Mouse (Mus musculus) liver, adult 2 months (tissue): ENCODE data around the gene Per1. TPM values are rescaled to one million over a fixed set of nuclear protein-coding genes. Genes with fewer than 3 reads are reported as not detected.

Source experiments
- DNase-seq: peaks from one replicate; pipeline ENCODE4 v3.0.0-alpha.2; 2011; ENCODE audit warnings: low read depth, low spot score; ENCODE audit errors: extremely low read depth
- H3K27ac ChIP-seq: fragments of 200-500 bp; replicated peaks from 2 replicates; pipeline ENCODE4 v1.5.1; 2012; ENCODE audit warnings: low read depth, mild to moderate bottlenecking, control low read depth, inconsistent platforms, low read length; ENCODE audit not compliant: insufficient read depth
- H3K27me3 ChIP-seq: fragments of 200-500 bp; 2 replicates; pipeline ENCODE4 v1.6.1; 2012; ENCODE audit warnings: mild to moderate bottlenecking, moderate library complexity, low read length, inconsistent platforms; ENCODE audit not compliant: control insufficient read depth, insufficient read depth
- H3K36me3 ChIP-seq: fragments of 200-500 bp; 2 replicates; pipeline ENCODE4 v1.6.1; 2012; ENCODE audit warnings: low read length, inconsistent platforms; ENCODE audit not compliant: control insufficient read depth, insufficient read depth
- H3K4me1 ChIP-seq: fragments of 200-500 bp; 2 replicates; pipeline ENCODE4 v1.6.1; 2011; ENCODE audit warnings: low read length; ENCODE audit not compliant: control insufficient read depth, insufficient read depth
- H3K4me3 ChIP-seq: fragments of 200-500 bp; 2 replicates; pipeline ENCODE4 v1.5.1; 2011; ENCODE audit warnings: low read depth, mild to moderate bottlenecking, control low read depth, low read length, moderate library complexity; ENCODE audit not compliant: insufficient read depth
- H3K79me2 ChIP-seq: fragments of 200-500 bp; 2 replicates; pipeline ENCODE4 v1.6.1; 2012; ENCODE audit warnings: inconsistent platforms, mild to moderate bottlenecking, low read length, moderate library complexity; ENCODE audit not compliant: control insufficient read depth, insufficient read depth
- H3K9ac ChIP-seq: fragments of 200-500 bp; 2 replicates; pipeline ENCODE4 v1.6.1; 2012; ENCODE audit warnings: low read depth, mild to moderate bottlenecking, control low read depth, inconsistent platforms, low read length
- CTCF ChIP-seq: fragments of 200-500 bp; IDR thresholded peaks from 2 replicates; pipeline ENCODE4 v1.5.1; 2011; ENCODE audit warnings: low read depth, low read length, control low read depth
- POLR2A ChIP-seq: fragments of 200-500 bp; IDR thresholded peaks from 2 replicates; pipeline ENCODE4 v1.6.1; 2011; ENCODE audit warnings: low read length, control low read depth; ENCODE audit not compliant: insufficient read depth; ENCODE audit errors: extremely low read depth
- WGBS: fragments of 180-500 bp; shearing (Covaris S2); methylation state at CpG from one replicate; pipeline ENCODE4 v1.1.7; 2018; 5-methylcytosine and 5-hydroxymethylcytosine counted together
- polyA plus RNA-seq: library from polyadenylated mRNA; depleted of rRNA; stranded (reverse); fragments of >200 nt; gene quantifications from 2 replicates; pipeline ENCODE4 v1.2.3, GENCODE M21; 2012
- total RNA-seq: library from RNA; depleted of rRNA; stranded (reverse); fragments of >200 nt; gene quantifications from 2 replicates; pipeline ENCODE4 v1.2.3, GENCODE M21; 2014

The Per1 gene
- total and polyA plus RNA-seq, 2 experiments = 4.6 to 8.0 TPM

- H3K4me3 ChIP-seq = no peak overlapping the region
- 84% methylated on average over 5 of the region's 5 CpGs for WGBS
- no peaks in the 10 kb centered on the region for H3K79me2 ChIP-seq
- H3K27me3 ChIP-seq = no peaks in the 10 kb centered on the region
- no peak overlapping the region for H3K9ac ChIP-seq
- no peaks in the 10 kb centered on the region for H3K4me1 ChIP-seq
- H3K27ac ChIP-seq = no peak overlapping the region
- no peak for DNase-seq
- no peak for TF ChIP-seq POLR2A
- no peaks in the 10 kb centered on the region for H3K36me3 ChIP-seq
Observed at GRCm38 (mm10) chr11:69076572-69076971, 18.4 kb upstream of the Per1 start.

- TF ChIP-seq POLR2A (no peak), CTCF (no peak)
- DNase-seq = no peak
- no peaks in the 10 kb centered on the region for H3K36me3 ChIP-seq
Observed at GRCm38 (mm10) chr11:69077316-69077715, 17.7 kb upstream of the Per1 start.

GRCm38 (mm10) chr11:69078041-69078440 lies 17.0 kb upstream of the Per1 start:
- Histone ChIP-seq H3K4me1 (no peaks in the 10 kb centered on the region), H3K27ac (no peak overlapping the region), H3K36me3 (no peaks in the 10 kb centered on the region), H3K27me3 (no peaks in the 10 kb centered on the region), H3K4me3 (no peak overlapping the region), H3K9ac (no peak overlapping the region), H3K79me2 (no peaks in the 10 kb centered on the region)
- WGBS = 92% methylated on average over 6 of the region's 6 CpGs
- DNase-seq = no peak
- TF ChIP-seq CTCF (no peak), POLR2A (no peak)

More at GRCm38 (mm10) chr11:69077316-69077715, 17.7 kb upstream of the Per1 start:
- Histone ChIP-seq H3K27me3 (no peaks in the 10 kb centered on the region), H3K9ac (no peak overlapping the region), H3K4me3 (no peak overlapping the region), H3K79me2 (no peaks in the 10 kb centered on the region), H3K4me1 (no peaks in the 10 kb centered on the region), H3K27ac (no peak overlapping the region)
- WGBS = 88% methylated on average over 9 of the region's 9 CpGs

- no peaks in the 10 kb centered on the region for H3K4me1 ChIP-seq
- peak; percentile 43 for DNase-seq
- no peak overlapping the region for H3K27ac ChIP-seq
- H3K79me2 ChIP-seq = no peaks in the 10 kb centered on the region
- TF ChIP-seq CTCF = no peak
- TF ChIP-seq POLR2A = no peak
- no peak overlapping the region for H3K9ac ChIP-seq
- 77% methylated on average over 5 of the region's 5 CpGs for WGBS
- no peak overlapping the region for H3K4me3 ChIP-seq
- H3K27me3 ChIP-seq = no peaks in the 10 kb centered on the region
- H3K36me3 ChIP-seq = no peaks in the 10 kb centered on the region
Observed at GRCm38 (mm10) chr11:69078805-69079438, 16.1 kb upstream of the Per1 start.

GRCm38 (mm10) chr11:69080102-69080854 lies 14.7 kb upstream of the Per1 start:
- Histone ChIP-seq H3K79me2 (no peaks in the 10 kb centered on the region), H3K9ac (no peak overlapping the region), H3K27me3 (no peaks in the 10 kb centered on the region), H3K4me3 (no peak overlapping the region), H3K36me3 (no peaks in the 10 kb centered on the region), H3K4me1 (no peaks in the 10 kb centered on the region), H3K27ac (peak overlapping the region; percentile 32; the same call in 1 of the 2 replicates)
- TF ChIP-seq CTCF (no peak), POLR2A (no peak)
- DNase-seq = peak; percentile 78
- WGBS = 40% methylated on average over 15 of the region's 15 CpGs

GRCm38 (mm10) chr11:69080855-69081222 lies 14.2 kb upstream of the Per1 start:
- no peaks in the 10 kb centered on the region for H3K36me3 ChIP-seq
- no peak for DNase-seq
- H3K79me2 ChIP-seq = no peaks in the 10 kb centered on the region
- TF ChIP-seq POLR2A = no peak
- no peak for TF ChIP-seq CTCF
- H3K9ac ChIP-seq = no peak overlapping the region
- H3K4me1 ChIP-seq = no peaks in the 10 kb centered on the region
- WGBS = 79% methylated on average over 8 of the region's 8 CpGs
- no peaks in the 10 kb centered on the region for H3K27me3 ChIP-seq
- no peak overlapping the region for H3K4me3 ChIP-seq
- 0 out of 2 replicates have a peak overlapping the region, but pooled peaks have one; percentile 9 for H3K27ac ChIP-seq
